Mouse (Mus musculus) kidney, adult 2 months (tissue): ENCODE measurements at regions not wholly inside any gene's neighbourhood (a gene's known extent, or its start where the extent isn't known, plus 50 kb on each side); places are given as distances from the start of the nearest gene placed in this dataset.

ENCODE experiments used
- CTCF ChIP-seq: fragments of 200-500 bp; conservative IDR thresholded peaks from 2 replicates; pipeline ENCODE4 v1.5.1; 2011; ENCODE audit warnings: low read depth, mild to moderate bottlenecking, control low read depth, low read length, moderate library complexity, mixed read lengths; ENCODE audit not compliant: insufficient read depth, insufficient read length
- POLR2A ChIP-seq: fragments of 200-500 bp; IDR thresholded peaks from one replicate; pipeline ENCODE4 v1.6.1; 2011; ENCODE audit warnings: low read depth, low read length, control low read depth

DNA sequence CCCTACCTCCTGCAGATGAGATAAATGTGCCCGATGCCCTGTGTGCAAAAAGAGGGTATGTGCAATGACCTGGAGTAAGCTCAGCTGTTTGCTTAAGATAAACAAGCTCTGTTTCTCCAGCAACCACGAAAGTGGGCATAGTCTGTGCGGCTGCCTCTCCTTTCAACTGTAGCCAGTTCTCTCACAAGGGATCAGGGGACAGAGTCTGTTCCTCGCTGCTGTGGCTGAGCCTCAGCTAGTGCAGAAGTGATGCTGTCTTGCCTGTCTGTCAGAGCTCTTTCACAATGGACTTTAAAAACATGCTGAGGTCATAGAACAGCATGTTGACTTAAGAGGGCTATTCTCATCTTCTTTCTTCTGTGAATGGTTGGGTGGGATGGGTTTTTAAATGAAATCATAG lies 406.1 kb upstream of the Klf4 start:
- TF ChIP-seq CTCF (no peak), POLR2A (no peak)
